Mouse (Mus musculus) spleen, postnatal 0 days (tissue): ENCODE measurements around the gene Gtf2h3. TPM values are rescaled to one million over a fixed set of nuclear protein-coding genes. Genes with fewer than 3 reads are reported as not detected.

Experiments used
- polyA plus RNA-seq: library from polyadenylated mRNA; unstranded; fragments of >200 nt; fragmentation: Nextera tagmentation; extraction: Ambion mirVana; gene quantifications from 2 replicates; pipeline ENCODE4 v1.2.1, GENCODE M21; 2015

The Gtf2h3 gene
- 25.6 and 28.8 TPM in 2 replicates for polyA plus RNA-seq

GRCm38 (mm10) chr5:124578633-124579317 lies at the start of gene Gtf2h3, which contains the start of gene Eif2b1:
Gene Gtf2h3, plus strand, starts transcription at chr5:124579140.
Gene Eif2b1, minus strand, starts transcription at chr5:124579131.

GRCm38 (mm10) chr5:124530655-124531582 lies 48.0 kb upstream of the Gtf2h3 start, which contains the start of gene Rilpl1:
Gene Rilpl1, minus strand, starts transcription at chr5:124531391.

GRCm38 (mm10) chr5:124540383-124540786 lies 38.6 kb upstream of the Gtf2h3 start, which contains the start of gene Tmed2:
Gene Tmed2, plus strand, starts transcription at chr5:124540695.

GRCm38 (mm10) chr5:124552558-124553307 lies 26.2 kb upstream of the Gtf2h3 start, which contains the start of gene Ddx55:
Gene Ddx55, plus strand, starts transcription at chr5:124552864.

GRCm38 (mm10) chr5:124628448-124629363 lies 49.8 kb downstream of the Gtf2h3 start, which contains the start of gene Atp6v0a2:
Gene Atp6v0a2, plus strand, starts transcription at chr5:124628576.

Other genes starting within 250 kb of the Gtf2h3 start
- gene Cdk2ap1, start 216.1 kb upstream of the Gtf2h3 start, polyA plus RNA-seq: 39.0 and 40.0 TPM in 2 replicates
- 60.5 and 63.2 TPM in 2 replicates for gene Sbno1, start 153.1 kb upstream of the Gtf2h3 start, polyA plus RNA-seq
- gene Kmt5a, start 139.2 kb upstream of the Gtf2h3 start, polyA plus RNA-seq: 54.2 and 58.2 TPM in 2 replicates
- 19.2 and 24.8 TPM in 2 replicates for gene Rilpl2, start 100.8 kb upstream of the Gtf2h3 start, polyA plus RNA-seq
- gene Snrnp35, start 96.0 kb upstream of the Gtf2h3 start, polyA plus RNA-seq: 12.1 and 12.6 TPM in 2 replicates
- 4.2 and 6.2 TPM in 2 replicates for gene Rilpl1, start 47.7 kb upstream of the Gtf2h3 start, polyA plus RNA-seq
- gene Tmed2, start 38.4 kb upstream of the Gtf2h3 start, polyA plus RNA-seq: 335 and 349 TPM in 2 replicates
- 11.3 and 12.5 TPM in 2 replicates for gene Ddx55, start 26.3 kb upstream of the Gtf2h3 start, polyA plus RNA-seq
- gene Eif2b1, start within 50 bp of the Gtf2h3 start, polyA plus RNA-seq: 47.7 and 55.4 TPM in 2 replicates
- gene Atp6v0a2, start 49.4 kb downstream of the Gtf2h3 start, polyA plus RNA-seq: 15.8 and 20.6 TPM in 2 replicates
- 0.01 and 0.10 TPM in 2 replicates for gene Dnah10, start 145.9 kb downstream of the Gtf2h3 start, polyA plus RNA-seq